Mouse (Mus musculus): ENCODE measurements at regions not wholly inside any gene's neighbourhood (a gene's known extent, or its start where the extent isn't known, plus 50 kb on each side); places are given as distances from the start of the nearest gene placed in this dataset.

- DNase-seq (ENCODE audit: low read depth), result no peak
These were observed 156.9 kb downstream of the Mex3b start for GRCm38 (mm10) chr7:83023990-83024389.

- no peak for DNase-seq (ENCODE audit: low read depth)
These were observed 164.0 kb downstream of the Mex3b start for GRCm38 (mm10) chr7:83031101-83031500.

GRCm38 (mm10) chr7:83032025-83032424 is 164.9 kb downstream of the Mex3b start:
- DNase-seq (ENCODE audit: low read depth), result no peak

- DNase-seq (ENCODE audit: low read depth), result no peak
These were observed 165.8 kb downstream of the Mex3b start for GRCm38 (mm10) chr7:83032924-83033323.

- DNase-seq (ENCODE audit: low read depth), result no peak
These were observed 168.1 kb downstream of the Mex3b start for GRCm38 (mm10) chr7:83035190-83035589.

GRCm38 (mm10) chr7:83036397-83036796 is 169.3 kb downstream of the Mex3b start:
- DNase-seq (ENCODE audit: low read depth), result no peak

- DNase-seq (ENCODE audit: low read depth), result no peak
These were observed 170.0 kb downstream of the Mex3b start for GRCm38 (mm10) chr7:83037100-83037499.

GRCm38 (mm10) chr7:83037714-83038113 is 170.6 kb downstream of the Mex3b start:
- no peak for DNase-seq (ENCODE audit: low read depth)

- no peak for DNase-seq (ENCODE audit: low read depth)
These were observed 176.6 kb downstream of the Mex3b start for GRCm38 (mm10) chr7:83043746-83044145.

- DNase-seq (ENCODE audit: low read depth), result no peak
These were observed 178.1 kb downstream of the Mex3b start for GRCm38 (mm10) chr7:83045266-83045665.

GRCm38 (mm10) chr7:83050011-83050410 is 182.9 kb downstream of the Mex3b start:
- no peak for DNase-seq (ENCODE audit: low read depth)

GRCm38 (mm10) chr7:83050833-83051497 is 183.8 kb downstream of the Mex3b start:
- DNase-seq (ENCODE audit: low read depth), result no peak

GRCm38 (mm10) chr7:83056101-83056935 is 189.2 kb downstream of the Mex3b start:
- DNase-seq (ENCODE audit: low read depth), result no peak

- DNase-seq (ENCODE audit: low read depth), result no peak
These were observed 193.2 kb downstream of the Mex3b start for GRCm38 (mm10) chr7:83060318-83060717.

- no peak for DNase-seq (ENCODE audit: low read depth)
These were observed 193.6 kb downstream of the Mex3b start for GRCm38 (mm10) chr7:83060733-83061132.

GRCm38 (mm10) chr7:83061197-83061893 is 194.2 kb downstream of the Mex3b start:
- no peak for DNase-seq (ENCODE audit: low read depth)

GRCm38 (mm10) chr7:83061894-83062477 is 194.9 kb downstream of the Mex3b start:
- no peak for DNase-seq (ENCODE audit: low read depth)

GRCm38 (mm10) chr7:83063559-83063958 is 196.4 kb downstream of the Mex3b start:
- DNase-seq (ENCODE audit: low read depth), result no peak

GRCm38 (mm10) chr7:83065341-83065740 is 198.2 kb downstream of the Mex3b start:
- DNase-seq (ENCODE audit: low read depth), result no peak

GRCm38 (mm10) chr7:83074399-83074970 is 207.4 kb downstream of the Mex3b start:
- DNase-seq (ENCODE audit: low read depth), result no peak

- no peak for DNase-seq (ENCODE audit: low read depth)
These were observed 208.2 kb downstream of the Mex3b start for GRCm38 (mm10) chr7:83075159-83075952.
